Mouse (Mus musculus): ENCODE results near the gene Rnf214.
"Not testable (repeated sequence)": the region's sequence is repeated elsewhere in the genome, so short reads cannot be mapped to it uniquely, and the experiment has no call there.

Rnf214 gene

DNA sequence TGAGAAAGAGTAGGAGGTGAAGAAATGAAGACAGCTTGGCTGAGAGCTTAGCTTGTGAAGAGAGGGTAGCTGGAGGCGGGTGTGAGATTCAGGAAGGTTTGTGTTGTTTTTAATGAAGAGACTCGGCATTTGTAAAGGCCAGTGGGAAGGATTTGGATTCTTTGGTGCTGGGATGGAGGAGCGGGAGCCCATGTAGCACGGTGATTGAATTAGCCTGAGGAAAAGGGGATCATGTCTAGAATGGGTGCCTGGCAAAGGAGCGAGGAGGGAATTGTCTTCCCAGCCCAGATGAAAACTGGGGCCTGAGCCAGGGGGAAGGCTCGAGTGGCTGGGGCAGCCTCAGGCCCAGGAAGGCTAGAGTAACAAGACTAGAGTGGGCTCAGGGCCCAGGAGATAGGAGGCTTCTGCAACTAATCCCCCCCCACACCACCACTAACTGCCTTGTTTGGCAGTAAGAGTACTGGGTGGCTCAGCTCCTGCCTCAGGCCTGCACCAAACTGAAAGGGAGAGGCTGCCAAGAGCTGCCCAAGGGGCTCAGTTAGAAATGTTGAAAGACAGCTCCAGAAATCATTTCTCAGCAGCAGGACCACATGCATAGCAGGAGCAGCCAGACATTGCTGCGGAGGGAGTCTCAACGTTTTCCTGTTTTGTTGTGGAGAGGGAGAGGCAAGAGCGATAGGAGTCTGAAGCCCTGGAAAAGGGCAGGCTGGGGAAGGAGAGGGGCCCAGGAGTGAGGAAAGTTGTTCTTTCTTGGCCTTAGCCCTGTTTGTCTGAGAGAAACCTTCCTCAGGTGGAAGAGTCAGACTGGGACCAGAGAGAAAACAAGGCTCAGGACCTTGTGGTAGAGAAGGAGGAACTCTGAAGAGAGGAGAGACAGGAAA is 56.9 kb downstream of the Rnf214 start:
- DNase-seq, result peak in 1 of 2 experiments; percentile 26

DNA sequence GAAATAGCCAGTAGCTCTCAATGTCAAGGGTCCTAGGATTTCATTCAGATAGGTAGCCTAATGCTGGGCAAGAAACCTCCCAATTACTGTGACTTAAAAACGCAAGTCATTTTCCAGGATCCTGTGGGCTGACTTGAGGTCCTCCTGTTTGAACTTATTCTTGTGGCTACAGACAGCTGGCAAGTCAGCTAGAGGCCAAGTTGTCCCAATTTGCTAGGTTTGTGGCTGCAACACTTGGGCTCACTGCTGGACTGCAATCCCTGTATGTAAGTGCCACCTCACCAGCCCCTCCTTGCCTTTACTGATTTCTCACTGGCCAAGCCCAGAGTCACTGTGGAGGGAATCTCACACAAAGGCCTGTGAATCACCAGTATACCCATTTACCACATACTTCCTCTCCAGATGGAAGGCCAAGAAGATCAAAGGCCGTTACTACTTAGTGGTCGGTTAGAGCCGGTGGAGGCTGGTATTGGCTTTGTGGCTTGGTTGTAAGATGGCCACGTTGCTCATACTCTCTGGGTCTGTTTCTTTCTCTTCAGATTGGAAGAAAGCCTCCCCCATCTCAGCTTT is 59.7 kb downstream of the Rnf214 start:
- DNase-seq, result no peak

DNA sequence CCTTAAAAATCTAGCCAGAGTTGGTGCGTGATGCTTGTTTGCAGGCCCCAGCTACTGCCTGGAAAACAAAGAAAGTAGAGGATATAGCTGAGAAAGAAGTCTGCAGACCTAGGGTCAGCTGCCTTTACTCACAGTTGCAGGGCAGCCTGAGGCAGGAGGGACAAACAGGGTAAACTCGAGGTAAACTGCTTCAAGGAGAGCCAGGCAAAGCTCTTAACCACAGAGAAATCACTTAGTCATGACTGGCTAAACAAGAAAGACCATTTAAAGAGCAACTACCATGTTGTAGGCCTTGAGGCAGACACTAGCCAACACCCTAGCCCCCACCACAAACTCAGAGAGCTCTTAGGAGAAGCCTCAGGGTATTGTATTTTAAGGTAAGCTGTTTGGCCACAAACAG is 60.5 kb downstream of the Rnf214 start:
- not testable (repeated sequence) for DNase-seq

DNA sequence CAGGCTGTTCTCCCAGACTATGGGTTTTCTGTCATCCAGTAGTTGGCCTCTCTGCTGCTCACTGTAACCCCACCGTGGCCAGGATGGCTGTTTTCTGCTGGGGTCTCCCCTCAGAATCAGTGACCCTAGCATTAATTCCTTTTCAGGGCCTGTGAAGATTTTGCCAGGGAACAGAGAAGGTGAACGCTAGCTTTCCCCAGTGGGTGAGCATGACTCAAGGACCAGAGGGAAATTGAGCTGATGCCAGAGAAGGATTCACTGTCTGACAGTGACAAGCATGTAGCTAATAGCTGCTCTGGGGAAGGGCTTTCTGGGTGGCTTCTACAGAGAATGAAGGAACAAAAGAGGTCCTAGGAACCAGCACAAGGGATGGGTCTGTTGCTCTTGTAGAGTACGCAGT is 61.2 kb downstream of the Rnf214 start:
- no peak for DNase-seq

DNA sequence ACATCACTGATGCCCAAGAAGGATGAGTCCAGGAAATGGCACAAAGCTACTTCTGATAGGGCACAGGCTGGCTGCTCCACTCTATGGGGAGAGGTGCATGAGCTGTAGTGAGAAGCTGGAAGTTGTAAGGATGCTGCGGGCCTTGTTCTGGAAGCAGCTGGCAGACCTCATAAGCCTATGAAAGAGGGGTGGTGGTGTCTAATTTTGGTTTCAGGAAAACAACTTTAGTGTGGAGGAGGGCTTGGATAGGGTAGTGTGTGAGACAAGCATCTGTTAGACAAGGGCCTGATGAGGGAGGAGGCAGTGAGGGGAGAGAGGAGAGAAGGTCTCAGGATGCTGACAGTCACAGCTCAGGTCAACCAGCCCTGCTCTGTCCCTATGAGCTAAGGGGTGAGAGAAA is 62.9 kb downstream of the Rnf214 start:
- DNase-seq, result no peak

DNA sequence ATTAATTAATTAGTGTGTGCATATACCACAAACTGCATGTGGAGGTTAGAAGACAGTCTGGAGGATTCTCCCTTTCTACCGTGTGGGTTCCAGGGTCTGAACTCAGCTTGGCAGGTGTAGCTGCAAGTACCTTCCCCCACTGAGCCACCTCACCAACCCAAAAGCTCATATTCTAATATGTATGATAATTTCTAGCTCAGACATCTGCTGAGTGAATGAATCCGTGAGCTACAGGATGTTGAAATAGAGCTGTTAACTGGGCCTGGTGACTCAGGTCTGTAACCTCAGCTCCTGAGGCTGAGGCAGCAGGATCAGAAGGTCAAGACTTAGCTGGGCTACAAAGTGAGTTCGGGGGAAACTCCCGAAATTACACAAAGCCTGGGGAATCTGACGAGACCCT is 63.7 kb downstream of the Rnf214 start:
- DNase-seq, result no peak

DNA sequence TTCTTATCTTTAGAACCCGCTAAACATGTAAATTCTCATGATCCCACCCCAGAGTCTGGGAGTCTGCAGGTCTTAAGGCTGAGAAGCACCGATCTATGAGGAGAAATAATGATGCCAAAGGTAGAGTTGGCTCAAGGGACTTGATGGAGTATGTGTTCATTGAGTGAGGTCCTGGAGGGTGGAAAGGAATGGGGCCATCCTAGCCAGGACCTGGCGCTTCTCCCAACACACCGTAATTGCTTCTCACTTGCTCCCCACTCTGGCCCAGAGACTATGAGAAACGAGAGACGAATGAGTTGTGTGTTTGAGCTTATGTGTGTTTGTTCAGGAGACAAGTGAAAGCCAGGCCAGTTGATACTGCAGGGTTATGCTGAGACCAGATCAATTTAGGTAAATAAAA is 65.3 kb downstream of the Rnf214 start:
- no peak for DNase-seq

DNA sequence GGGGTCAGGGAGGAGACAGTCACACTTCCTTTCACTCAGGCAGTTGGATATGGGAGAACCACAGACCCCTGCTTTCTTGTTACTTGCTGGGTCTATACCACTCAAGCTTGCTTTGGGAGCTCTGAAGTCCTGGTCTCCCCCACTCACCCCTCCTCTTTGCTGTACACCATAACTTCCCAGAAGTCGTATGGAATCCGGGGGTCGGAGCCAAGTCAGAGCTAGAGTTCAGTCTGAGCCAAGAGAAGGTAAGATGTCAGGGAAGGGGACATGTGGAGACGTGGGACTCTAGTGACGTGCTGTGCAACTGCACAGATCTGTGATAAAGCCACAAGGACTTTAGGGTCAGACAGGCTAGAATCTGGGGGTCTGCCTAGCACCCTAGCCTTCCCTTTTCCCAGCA is 66.4 kb downstream of the Rnf214 start:
- no peak for DNase-seq

DNA sequence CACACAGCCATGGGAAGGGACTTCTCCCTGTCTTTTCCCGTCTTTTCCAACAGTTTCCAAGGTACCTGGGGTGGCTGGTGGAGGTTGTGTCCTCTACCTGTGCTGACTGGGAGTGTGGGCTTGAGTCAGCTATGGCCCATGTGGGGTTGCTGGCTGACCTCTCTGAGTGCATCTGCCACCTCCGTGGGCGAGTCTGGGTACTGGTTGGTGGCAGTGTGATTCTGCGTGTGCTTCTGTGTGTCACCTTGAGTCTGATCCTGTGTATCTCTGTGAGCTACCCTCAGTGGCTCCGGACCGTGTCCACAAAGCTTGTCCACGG is 66.8 kb downstream of the Rnf214 start:
- no peak for DNase-seq

DNA sequence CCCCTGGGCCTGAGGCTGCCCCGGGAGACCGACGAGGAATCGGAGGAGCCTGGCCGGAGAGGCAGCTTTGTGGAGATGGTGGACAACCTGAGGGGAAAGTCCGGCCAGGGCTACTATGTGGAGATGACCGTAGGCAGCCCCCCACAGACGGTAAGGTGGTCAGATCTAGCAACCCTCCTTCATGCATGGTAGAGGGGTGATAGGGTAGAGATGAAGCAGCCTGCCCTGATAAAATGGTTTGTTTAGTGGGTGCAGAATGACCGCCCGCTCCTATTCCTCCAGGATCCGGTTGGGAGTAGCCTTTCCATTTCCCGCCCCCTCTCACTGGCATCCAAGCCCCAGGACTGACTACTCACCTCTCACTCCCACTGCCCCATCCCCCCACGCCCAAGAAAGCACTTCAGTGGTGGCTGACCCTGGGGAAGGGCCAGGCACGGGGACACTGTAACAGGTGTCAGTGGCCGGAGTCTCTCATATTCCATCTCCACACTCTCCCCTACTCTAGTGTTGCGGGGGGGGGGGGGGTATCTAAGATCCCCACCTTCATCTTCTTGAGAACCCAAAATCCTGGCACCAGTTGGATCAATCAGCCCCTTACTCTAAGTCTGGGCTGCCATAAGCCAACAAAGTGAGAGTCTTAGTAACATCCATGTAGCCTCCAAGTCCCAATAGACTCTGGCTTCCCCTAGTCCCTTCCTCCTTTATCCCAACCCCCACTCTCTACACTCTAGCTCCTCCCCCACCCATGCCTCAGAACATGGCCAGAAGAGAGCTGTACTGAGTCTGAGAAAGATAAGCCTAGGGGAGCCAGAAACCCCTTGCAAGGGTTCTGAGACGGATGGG is 67.4 kb downstream of the Rnf214 start:
- DNase-seq, result peak in 1 of 2 experiments; percentile 31

DNA sequence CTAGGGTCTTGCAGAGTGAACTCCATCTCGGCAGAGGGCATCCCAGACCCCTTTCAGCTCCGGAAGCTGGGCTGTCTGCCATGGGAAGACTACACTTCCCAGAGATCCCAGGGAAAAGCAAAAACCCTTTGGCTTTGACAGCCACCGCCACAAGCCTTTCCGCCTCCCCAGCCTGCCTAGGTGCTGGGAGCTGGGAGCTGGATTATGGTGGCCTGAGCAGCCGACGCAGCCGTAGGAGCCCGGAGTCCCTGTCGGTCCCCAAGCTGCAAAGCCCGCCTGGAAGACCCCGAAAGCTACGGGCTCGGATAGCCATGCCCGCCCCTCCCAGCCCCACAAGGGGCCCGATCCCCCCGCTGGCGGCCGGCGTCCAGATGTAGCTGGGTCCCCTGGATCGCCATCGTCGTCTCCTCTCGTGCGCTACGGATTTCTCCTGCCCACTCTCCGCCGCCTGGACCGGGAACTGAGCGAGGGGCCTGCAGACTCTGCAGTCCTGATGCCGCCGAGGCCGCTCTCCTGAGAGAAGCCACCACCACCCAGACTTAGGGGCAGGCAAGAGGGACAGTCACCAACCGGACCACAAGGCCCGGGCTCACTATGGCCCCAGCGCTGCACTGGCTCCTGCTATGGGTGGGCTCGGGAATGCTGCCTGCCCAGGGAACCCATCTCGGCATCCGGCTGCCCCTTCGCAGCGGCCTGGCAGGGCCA is 68.1 kb downstream of the Rnf214 start, which contains the start of gene Bace1:
TSS of gene Bace1 (plus strand) at position 147 of the 705 bp plus-strand sequence.
- DNase-seq, result peak; percentile 68 to 75

DNA sequence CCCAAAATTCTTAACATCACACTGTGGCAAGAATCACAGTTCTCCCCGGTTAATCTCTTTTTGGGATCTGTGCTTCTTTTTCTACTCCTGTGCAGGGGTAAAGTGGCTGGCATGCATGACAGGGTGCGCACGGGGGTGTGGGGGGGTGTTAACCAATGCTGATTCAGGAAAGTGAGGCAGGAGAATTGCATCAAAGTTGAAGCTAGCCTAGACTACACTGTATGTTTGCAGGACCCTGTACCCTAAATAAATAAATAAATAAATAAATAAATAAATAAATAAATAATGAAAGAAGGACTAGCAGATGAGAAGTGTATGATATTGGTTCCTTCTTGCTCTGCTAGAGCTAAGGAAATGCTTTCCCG is 68.7 kb downstream of the Rnf214 start:
- no peak for DNase-seq

DNA sequence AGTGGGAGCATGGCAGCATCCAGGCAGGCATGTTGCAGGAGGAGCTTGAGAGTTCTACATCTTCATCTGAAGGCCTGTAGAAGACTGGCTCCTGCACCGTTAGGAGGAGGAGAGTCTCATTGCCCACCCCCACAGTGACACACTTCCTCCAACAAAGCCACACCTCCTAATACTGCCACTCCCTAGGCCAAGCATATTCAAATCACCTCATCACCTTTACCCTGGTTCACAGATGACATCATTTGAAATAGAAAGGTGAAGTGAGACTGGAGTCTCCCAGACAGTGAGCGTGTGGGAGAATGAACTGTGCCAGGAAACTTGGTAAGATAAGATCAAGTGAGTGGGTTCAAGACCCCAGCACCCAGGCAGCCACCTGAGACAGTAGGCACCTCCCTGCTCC is 73.2 kb downstream of the Rnf214 start:
- no peak for DNase-seq

DNA sequence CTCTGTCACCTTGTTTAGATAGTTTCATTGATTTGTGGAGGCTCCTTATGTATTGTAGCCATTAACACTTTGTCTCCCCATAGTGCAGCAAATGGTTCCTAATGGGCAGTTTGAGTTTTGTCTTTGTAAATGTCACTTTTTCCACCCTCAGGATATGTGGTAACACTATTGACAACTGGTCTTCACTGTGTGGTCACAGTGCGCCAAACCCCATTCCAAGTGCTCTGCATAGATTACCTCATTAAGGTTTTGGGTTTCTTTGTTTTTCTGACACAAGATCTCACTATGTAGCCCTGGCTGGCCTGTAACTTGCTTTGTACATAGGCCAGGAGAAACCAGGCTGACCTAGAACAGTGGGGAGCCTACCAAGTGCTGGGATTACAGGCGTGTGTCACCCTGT is 73.8 kb downstream of the Rnf214 start:
- DNase-seq, result no peak

DNA sequence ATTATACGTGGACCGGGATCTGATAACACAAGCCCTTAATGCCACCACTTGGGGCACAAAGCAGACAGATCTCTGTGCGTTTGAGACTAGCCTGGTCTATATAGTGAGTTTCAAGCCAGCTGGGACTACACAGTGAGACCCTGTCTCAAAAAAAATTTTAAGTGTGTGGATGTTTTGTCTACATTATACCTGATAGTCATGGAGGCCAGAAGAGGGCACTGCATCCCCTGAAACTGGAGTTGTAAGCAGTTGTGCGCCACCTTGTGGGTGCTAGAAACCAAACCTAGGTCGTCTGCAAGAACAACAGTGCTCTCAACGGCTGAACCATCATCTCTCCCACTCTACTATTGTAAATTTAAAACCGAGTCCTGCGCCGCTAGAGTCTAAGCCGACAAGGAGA is 77.6 kb downstream of the Rnf214 start:
- DNase-seq, result peak; percentile 77 to 83

DNA sequence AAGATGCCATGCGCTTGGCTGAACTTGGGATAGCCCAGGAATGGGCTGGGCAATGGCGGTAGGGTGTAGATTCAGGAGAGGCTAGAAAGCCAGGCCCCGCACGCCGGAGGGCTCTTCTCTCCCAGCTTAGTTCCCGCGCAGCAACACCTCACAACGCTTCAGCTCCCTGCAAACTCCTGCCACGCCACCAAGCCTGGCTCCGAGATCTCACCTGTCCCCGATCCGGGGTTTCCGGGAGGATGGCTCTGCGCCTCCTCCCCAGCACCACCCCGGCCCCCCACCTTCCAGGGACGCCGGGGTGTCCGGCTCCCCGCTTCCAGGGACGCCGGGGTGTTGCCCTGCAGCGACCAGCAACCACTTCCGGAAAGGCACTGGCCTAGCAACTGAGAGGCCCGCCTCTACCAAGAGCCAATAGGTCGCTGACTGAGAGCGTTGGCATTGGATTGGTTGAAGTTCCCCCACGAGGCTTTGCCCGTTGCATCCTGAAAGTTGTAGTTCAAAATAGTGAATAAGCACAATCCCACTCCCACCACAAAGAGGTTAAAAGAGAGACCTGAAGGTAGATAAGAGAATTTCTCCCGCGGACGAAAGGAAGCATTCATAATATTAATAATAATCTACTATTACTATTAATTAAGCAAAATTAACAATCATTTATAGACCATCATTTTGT is 78.3 kb downstream of the Rnf214 start, which contains the start of gene Cep164:
TSS of gene Cep164 (minus strand) at position 401 of the 673 bp plus-strand sequence.
- peak; percentile 92 to 94 for DNase-seq

DNA sequence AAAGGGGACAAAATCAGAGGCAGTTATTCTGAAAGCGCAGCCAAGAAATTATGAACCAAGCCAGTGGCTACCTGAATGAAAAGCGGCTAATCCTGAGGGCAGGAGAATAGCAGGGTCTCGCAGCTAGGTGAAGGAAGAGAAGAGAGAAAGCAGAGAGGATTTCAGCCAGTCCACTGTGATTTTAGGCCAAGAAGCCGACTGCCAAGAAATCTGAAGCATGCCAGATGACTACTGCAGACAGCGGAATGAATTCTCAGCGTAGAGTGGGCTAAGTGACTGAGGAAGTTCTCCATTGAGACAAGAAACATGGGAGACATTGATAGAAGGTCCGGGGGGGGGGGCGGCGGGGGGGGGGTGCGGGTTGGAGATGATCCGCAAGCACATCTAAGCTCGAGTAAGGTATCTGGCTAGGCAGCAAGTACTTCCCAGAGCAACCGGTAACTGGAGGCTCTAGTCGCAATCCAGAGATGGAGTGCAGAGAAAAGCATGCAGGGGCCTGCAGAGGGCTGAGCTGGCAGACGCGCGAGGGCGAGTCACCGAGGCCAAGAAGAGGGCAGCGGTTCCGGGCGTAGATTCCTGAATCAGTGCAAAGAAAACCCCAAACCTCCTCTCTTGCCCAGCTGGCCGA is 78.9 kb downstream of the Rnf214 start:
- peak in 1 of 2 experiments; percentile 28 for DNase-seq

DNA sequence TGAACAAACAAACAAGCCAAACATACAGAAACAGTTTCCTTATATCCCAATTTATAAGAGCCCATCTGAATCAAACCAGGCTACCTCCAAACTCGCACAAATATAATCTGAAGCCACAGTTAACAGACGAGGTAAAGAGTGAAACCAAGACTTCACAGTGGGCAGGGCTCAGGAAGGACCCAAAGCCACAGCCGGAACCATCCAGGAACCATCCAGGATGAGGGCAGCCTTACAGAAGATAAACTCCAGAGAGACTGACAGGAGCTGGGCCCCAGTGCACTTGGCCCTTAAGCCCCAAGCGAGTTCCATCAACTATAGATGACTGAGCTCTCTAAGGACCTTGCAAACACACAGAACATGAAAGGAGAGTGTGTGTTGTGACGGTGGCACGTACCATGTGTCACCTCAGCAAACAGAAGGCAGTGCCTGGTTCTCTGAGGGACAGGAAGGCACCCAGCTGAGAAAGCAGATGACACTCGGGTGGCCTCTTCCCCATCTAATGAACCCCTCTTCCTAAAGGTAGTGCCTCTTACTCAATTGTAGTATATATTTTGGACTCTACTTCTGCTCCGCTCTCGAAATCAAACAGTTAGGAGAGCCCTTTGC is 88.2 kb downstream of the Rnf214 start:
- no peak for DNase-seq

DNA sequence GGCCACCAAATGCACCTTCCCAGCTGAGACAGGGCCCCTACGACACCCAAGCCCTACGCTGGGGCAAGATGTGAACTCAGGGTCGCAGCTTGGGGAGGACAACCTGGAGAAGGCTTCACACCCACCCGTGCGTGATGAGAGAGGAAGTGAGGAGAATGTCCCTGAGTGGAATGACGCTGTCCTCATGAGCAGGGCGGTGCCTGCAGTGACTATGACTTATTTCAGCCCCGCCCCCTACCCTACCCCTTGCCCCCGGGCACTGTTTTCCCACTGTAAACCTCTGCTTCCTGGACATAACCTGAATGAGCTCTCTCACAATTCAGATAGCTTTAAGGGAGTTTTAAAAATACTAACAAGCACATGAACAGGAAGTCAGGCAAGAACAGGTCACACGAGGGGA is 91.2 kb downstream of the Rnf214 start:
- DNase-seq, result peak in 1 of 2 experiments; percentile 26

DNA sequence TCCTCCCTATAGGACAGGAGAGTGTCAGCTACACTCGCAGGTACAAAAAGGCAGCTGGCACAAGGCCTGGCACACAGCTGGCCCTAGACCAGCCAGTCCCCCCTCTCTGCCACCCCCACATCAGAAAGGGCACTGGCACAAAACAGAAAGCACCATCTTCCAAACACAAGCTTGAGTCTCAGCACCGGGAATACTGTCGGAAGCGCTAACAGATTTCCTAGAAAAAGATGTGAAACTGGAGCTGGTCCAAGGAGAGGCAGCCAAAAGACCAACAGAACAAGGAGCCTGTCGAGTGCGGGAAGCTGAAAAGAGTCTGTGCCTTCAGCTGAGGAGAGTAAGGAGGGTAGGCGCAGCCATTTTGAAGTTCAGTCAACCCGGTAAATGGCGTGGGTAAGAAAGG is 91.6 kb downstream of the Rnf214 start:
- no peak for DNase-seq
